Mouse (Mus musculus): ENCODE measurements around the gene Tns4.
A peak's percentile ranks its signal among the peaks of the same experiment; 100 is the strongest.

Tns4 gene

GRCm38 (mm10) chr11:99117907-99118306 lies 28.8 kb upstream of the Tns4 start:
- no peak for DNase-seq (ENCODE audit: low read depth)

- DNase-seq (ENCODE audit: low read depth) = no peak
Measured at GRCm38 (mm10) chr11:99115940-99116339, 26.8 kb upstream of the Tns4 start.

GRCm38 (mm10) chr11:99113111-99113510 lies 24.0 kb upstream of the Tns4 start:
- peak; percentile 76 for DNase-seq (ENCODE audit: low read depth)

GRCm38 (mm10) chr11:99112700-99113099 lies 23.6 kb upstream of the Tns4 start:
- no peak for DNase-seq (ENCODE audit: low read depth)

GRCm38 (mm10) chr11:99111631-99112030 lies 22.5 kb upstream of the Tns4 start:
- DNase-seq (ENCODE audit: low read depth) = no peak

GRCm38 (mm10) chr11:99111155-99111554 lies 22.0 kb upstream of the Tns4 start:
- DNase-seq (ENCODE audit: low read depth) = no peak

- no peak for DNase-seq (ENCODE audit: low read depth)
Measured at GRCm38 (mm10) chr11:99110370-99111110, 21.4 kb upstream of the Tns4 start.

- no peak for DNase-seq (ENCODE audit: low read depth)
Measured at GRCm38 (mm10) chr11:99108296-99108695, 19.2 kb upstream of the Tns4 start.

GRCm38 (mm10) chr11:99105981-99106726 lies 17.0 kb upstream of the Tns4 start:
- peak; percentile 62 for DNase-seq (ENCODE audit: low read depth)

- DNase-seq (ENCODE audit: low read depth) = no peak
Measured at GRCm38 (mm10) chr11:99104609-99105410, 15.7 kb upstream of the Tns4 start.

- DNase-seq (ENCODE audit: low read depth) = no peak
Measured at GRCm38 (mm10) chr11:99102575-99103270, 13.6 kb upstream of the Tns4 start.

GRCm38 (mm10) chr11:99101693-99102092 lies 12.6 kb upstream of the Tns4 start:
- no peak for DNase-seq (ENCODE audit: low read depth)

- no peak for DNase-seq (ENCODE audit: low read depth)
Measured at GRCm38 (mm10) chr11:99100215-99100614, 11.1 kb upstream of the Tns4 start.

- DNase-seq (ENCODE audit: low read depth) = peak; percentile 73
Measured at GRCm38 (mm10) chr11:99099516-99099915, 10.4 kb upstream of the Tns4 start.

GRCm38 (mm10) chr11:99098924-99099323 lies 9.8 kb upstream of the Tns4 start:
- no peak for DNase-seq (ENCODE audit: low read depth)

GRCm38 (mm10) chr11:99096996-99097774 lies 8.1 kb upstream of the Tns4 start:
- no peak for DNase-seq (ENCODE audit: low read depth)

GRCm38 (mm10) chr11:99096417-99096816 lies 7.3 kb upstream of the Tns4 start:
- no peak for DNase-seq (ENCODE audit: low read depth)

GRCm38 (mm10) chr11:99095759-99096158 lies 6.7 kb upstream of the Tns4 start:
- no peak for DNase-seq (ENCODE audit: low read depth)

GRCm38 (mm10) chr11:99094911-99095676 lies 6.0 kb upstream of the Tns4 start:
- no peak for DNase-seq (ENCODE audit: low read depth)

- no peak for DNase-seq (ENCODE audit: low read depth)
Measured at GRCm38 (mm10) chr11:99093740-99094139, 4.6 kb upstream of the Tns4 start.
